ENCODE assay signal across 26 mouse cellular contexts in the genomic region with DNA sequence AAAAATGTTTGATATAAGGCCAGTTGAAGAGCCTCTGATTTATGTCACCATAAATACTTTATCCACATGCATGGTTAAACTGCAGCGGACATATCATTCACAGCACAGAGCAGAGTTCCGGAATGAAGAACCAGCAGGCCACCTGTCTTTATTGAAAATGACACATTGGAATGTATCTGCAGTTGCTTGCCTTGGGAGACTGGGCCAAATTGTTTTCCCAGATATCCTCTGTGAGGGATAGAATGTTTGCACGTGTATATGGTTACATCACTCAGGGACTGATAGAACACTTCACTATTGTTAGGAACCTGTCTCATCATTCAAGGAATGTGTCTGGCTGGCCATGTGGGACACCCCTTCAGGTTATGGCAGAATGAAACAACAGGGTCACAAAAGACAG.
DNase-seq lines count a peak whose midpoint lies in the region; ATAC-seq and TF ChIP-seq lines count a peak whose summit lies in the region.
"Had no signal": no experiment of that assay in that cellular context is flagged by ENCODE, and none has a peak within 500 bp of the region (broad histone marks: within the 10 kb centered on the region; RNA-seq: fewer than 3 reads in every experiment).

No protein-coding gene starts in this region.

- H3K36me3 ChIP-seq in heart, postnatal 0 days (replicated peaks; ENCODE audit: control insufficient read depth, insufficient read depth, low read length): no peaks in the 10 kb centered on the region
- H3K36me3 ChIP-seq in limb, embryonic 15.5 days: no peaks in the 10 kb centered on the region
- H3K36me3 ChIP-seq: embryonic facial prominence, embryonic 12.5 days; forebrain, embryonic 12.5 days; forebrain, embryonic 15.5 days; G1E; heart, embryonic 10.5 days; heart, embryonic 13.5 days had no signal

- no peak for DNase-seq in heart, postnatal 0 days (ENCODE audit: low spot score)
- DNase-seq in heart, postnatal 14 days: no peak
- peak; percentile 2 for DNase-seq in retina, postnatal 1 day
- no peak for DNase-seq in retina, embryonic 14.5 days (ENCODE audit: low spot score)
- DNase-seq in embryo, embryonic 10.5 days (ENCODE audit: low spot score): no peak
- DNase-seq: adrenal gland, adult 2 months; adrenal gland, postnatal 14 days; B cell, adult 2 months; cerebellum, adult 11 months; cerebellum, adult 8-10 months; cerebellum, postnatal 10 days; cerebellum, postnatal 36 days; gastrocnemius, postnatal 25 days; heart, adult 2 months; heart, postnatal 36 days had no signal

- no peaks in the 10 kb centered on the region for H3K9me3 ChIP-seq in heart, postnatal 0 days (replicated peaks; ENCODE audit: control insufficient read depth, low read length)
- H3K9me3 ChIP-seq in limb, embryonic 15.5 days: no peaks in the 10 kb centered on the region
- H3K9me3 ChIP-seq: embryonic facial prominence, embryonic 12.5 days; forebrain, embryonic 12.5 days; forebrain, embryonic 15.5 days; heart, embryonic 10.5 days; heart, embryonic 13.5 days had no signal

- TF ChIP-seq EP300 in heart, postnatal 0 days (IDR thresholded peaks at IDR 0.05; ENCODE audit: low read depth): no peak

- no peaks in the 10 kb centered on the region for H3K4me1 ChIP-seq in heart, postnatal 0 days (ENCODE audit: control insufficient read depth, insufficient read depth)
- H3K4me1 ChIP-seq in limb, embryonic 15.5 days: peaks cover 3% of the 10 kb centered on the region; the same call in 1 of the 2 replicates
- H3K4me1 ChIP-seq: embryonic facial prominence, embryonic 12.5 days; forebrain, embryonic 12.5 days had no signal

- H3K27ac ChIP-seq in heart, postnatal 0 days (ENCODE audit: low read depth): no peak overlapping the region
- no peak overlapping the region for H3K27ac ChIP-seq in limb, embryonic 15.5 days
- H3K27ac ChIP-seq: embryonic facial prominence, embryonic 12.5 days; forebrain, embryonic 12.5 days; forebrain, embryonic 15.5 days; heart, adult 2 months; heart, embryonic 10.5 days; heart, embryonic 13.5 days; hindbrain, embryonic 14.5 days had no signal

- H3K27me3 ChIP-seq in heart, postnatal 0 days (ENCODE audit: control insufficient read depth, insufficient read depth, low read length): no peaks in the 10 kb centered on the region
- no peaks in the 10 kb centered on the region for H3K27me3 ChIP-seq in limb, embryonic 15.5 days
- H3K27me3 ChIP-seq: CH12.LX; embryonic facial prominence, embryonic 12.5 days; forebrain, embryonic 12.5 days; forebrain, embryonic 15.5 days; heart, embryonic 13.5 days had no signal

- no peak overlapping the region for H3K4me3 ChIP-seq in heart, postnatal 0 days (ENCODE audit: low read depth, low read length)
- no peak overlapping the region for H3K4me3 ChIP-seq in limb, embryonic 15.5 days
- H3K4me3 ChIP-seq: embryonic facial prominence, embryonic 12.5 days; erythroblast, embryonic 14.5 days; forebrain, embryonic 12.5 days; forebrain, embryonic 15.5 days; heart, adult 2 months; heart, embryonic 10.5 days; heart, embryonic 13.5 days had no signal

- intact Hi-C loops in heart, postnatal 14 days (cut with DNase I): no loop called here

- H3K9ac ChIP-seq in heart, postnatal 0 days (replicated peaks; ENCODE audit: low read depth, low read length): no peak overlapping the region
- H3K9ac ChIP-seq in limb, embryonic 15.5 days: no peak overlapping the region
- H3K9ac ChIP-seq: embryonic facial prominence, embryonic 12.5 days; forebrain, embryonic 12.5 days; forebrain, embryonic 15.5 days; heart, embryonic 13.5 days; hindbrain, embryonic 14.5 days had no signal

- H3K4me2 ChIP-seq in heart, postnatal 0 days (ENCODE audit: low read depth, low read length): no peak overlapping the region
- H3K4me2 ChIP-seq in limb, embryonic 15.5 days: no peak overlapping the region
- H3K4me2 ChIP-seq: embryonic facial prominence, embryonic 12.5 days; forebrain, embryonic 12.5 days; forebrain, embryonic 15.5 days; heart, embryonic 13.5 days; hindbrain, embryonic 14.5 days had no signal

- peak; percentile 36 for ATAC-seq in heart, postnatal 0 days (ENCODE audit: insufficient read depth, low read depth)
- ATAC-seq in limb, embryonic 15.5 days (ENCODE audit: insufficient number of reproducible peaks, low FRiP score, low TSS enrichment, low read depth): peak; percentile 35; the same call in 1 of the 2 replicates
- no peak for ATAC-seq in granulocyte monocyte progenitor cell, adult 5-6 weeks (replicated peaks; ENCODE audit: poor library complexity, severe bottlenecking)
- ATAC-seq: forebrain, embryonic 15.5 days had no signal

- TF ChIP-seq CTCF in heart, postnatal 0 days (IDR thresholded peaks at IDR 0.05; ENCODE audit: low read depth): no peak

- 50% methylated on average over 3 of the region's 3 CpGs for WGBS in heart, postnatal 0 days
- WGBS in limb, embryonic 15.5 days: 56% methylated on average over 3 of the region's 3 CpGs
